Mouse (Mus musculus): ENCODE measurements around the gene Fam213a.

DNA sequence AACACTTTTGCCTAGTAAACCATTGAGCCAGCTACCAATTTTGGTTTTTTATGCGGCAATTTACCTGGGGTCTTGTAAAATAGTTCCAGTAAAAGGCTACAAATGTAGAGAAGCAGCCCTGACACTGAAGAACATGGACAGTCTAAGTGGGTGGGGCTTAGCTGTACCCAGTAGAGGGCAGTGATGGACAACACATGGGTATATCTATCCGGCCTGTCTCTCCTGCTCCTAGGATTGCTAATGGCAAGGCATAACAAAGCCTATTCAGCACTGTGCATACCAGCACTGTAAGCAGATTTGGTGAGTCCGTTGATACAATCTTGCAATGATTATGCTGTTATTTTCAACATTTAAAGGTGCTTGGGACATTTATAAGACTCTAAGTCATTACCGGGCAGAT, 34.6 kb downstream of the Fam213a start:
- peak; percentile 65 for TF ChIP-seq CTCF (IDR thresholded peaks at IDR 0.05; ENCODE audit: borderline replicate concordance, insufficient read depth, low read depth, low read length)
- no peak for TF ChIP-seq POLR2A (IDR thresholded peaks at IDR 0.05; ENCODE audit: borderline replicate concordance, insufficient read depth, low read length)
